Mouse (Mus musculus) heart, postnatal 0 days (tissue): ENCODE measurements around the gene Plxdc2. TPM values are rescaled to one million over a fixed set of nuclear protein-coding genes. Genes with fewer than 3 reads are reported as not detected.

Experiments used
- ATAC-seq: fragments of 200-750 bp; cut with Nextera tagmentation; 2 replicates; pipeline ENCODE4 v1.8.0; 2017; ENCODE audit warnings: low read depth, moderate number of reproducible peaks, moderate library complexity; ENCODE audit not compliant: insufficient read depth
- DNase-seq: peaks from one replicate; pipeline ENCODE4 v3.0.0-alpha.2; 2016; ENCODE audit warnings: low spot score
- H3K27ac ChIP-seq: fragments of 300-500 bp; sonication (generic); 2 replicates; pipeline ENCODE4 v1.5.1; 2014; ENCODE audit warnings: low read depth, mild to moderate bottlenecking
- H3K27me3 ChIP-seq: fragments of 300-500 bp; sonication (generic); 2 replicates; pipeline ENCODE4 v1.6.1; 2014; ENCODE audit warnings: low read length, mixed read lengths; ENCODE audit not compliant: control insufficient read depth, insufficient read depth
- H3K36me3 ChIP-seq: fragments of 300-500 bp; sonication (generic); replicated peaks from 2 replicates; pipeline ENCODE4 v1.6.1; 2014; ENCODE audit warnings: low read length, mixed read lengths; ENCODE audit not compliant: control insufficient read depth, insufficient read depth
- H3K4me1 ChIP-seq: fragments of 300-500 bp; sonication (generic); 2 replicates; pipeline ENCODE4 v1.6.1; 2014; ENCODE audit warnings: antibody characterized with exemption; ENCODE audit not compliant: control insufficient read depth, insufficient read depth
- H3K4me2 ChIP-seq: fragments of 300-500 bp; sonication (generic); 2 replicates; pipeline ENCODE4 v1.6.1; 2014; ENCODE audit warnings: low read depth, mild to moderate bottlenecking, low read length, moderate library complexity
- H3K4me3 ChIP-seq: fragments of 300-500 bp; sonication (generic); 2 replicates; pipeline ENCODE4 v1.5.1; 2014; ENCODE audit warnings: low read depth, low read length
- H3K9ac ChIP-seq: fragments of 300-500 bp; sonication (generic); replicated peaks from 2 replicates; pipeline ENCODE4 v1.6.1; 2014; ENCODE audit warnings: low read depth, low read length, mixed read lengths
- H3K9me3 ChIP-seq: fragments of 300-500 bp; sonication (generic); replicated peaks from 2 replicates; pipeline ENCODE4 v1.6.1; 2016; ENCODE audit warnings: low read length; ENCODE audit not compliant: control insufficient read depth
- CTCF ChIP-seq: IDR thresholded peaks from 2 replicates; pipeline ENCODE4 v1.5.1; 2016; ENCODE audit warnings: antibody characterized with exemption, control low read depth, low read depth
- EP300 ChIP-seq: IDR thresholded peaks from 2 replicates; pipeline ENCODE4 v1.6.1; 2016; ENCODE audit warnings: antibody characterized with exemption, low read depth
- WGBS: fragments of 180-500 bp; shearing (Covaris S2); extraction: QIAGEN DNeasy Blood & Tissue Kit; methylation state at CpG from one replicate; pipeline ENCODE4 v1.1.7; 2014; 5-methylcytosine and 5-hydroxymethylcytosine counted together
- polyA plus RNA-seq: library from polyadenylated mRNA; unstranded; fragments of >200 nt; fragmentation: Nextera tagmentation; extraction: Ambion mirVana; gene quantifications from 2 replicates; pipeline ENCODE4 v1.2.1, GENCODE M21; 2015
- total RNA-seq: library from RNA; depleted of rRNA; stranded (reverse); fragments of >200 nt; gene quantifications from 2 replicates; pipeline ENCODE4 v1.2.3, GENCODE M21; 2014; ENCODE audit warnings: low replicate concordance

Gene Plxdc2
- total and polyA plus RNA-seq, 2 experiments from 2014 or later, result 4.2 to 6.1 TPM

- no peak overlapping the region for H3K27ac ChIP-seq
- 79% methylated on average over 1 of the region's 1 CpGs for WGBS
- no peak for ATAC-seq
- no peak for TF ChIP-seq EP300
- TF ChIP-seq CTCF, result no peak
- H3K9me3 ChIP-seq, result no peaks in the 10 kb centered on the region
- no peak for DNase-seq
- no peaks in the 10 kb centered on the region for H3K4me1 ChIP-seq
- no peak overlapping the region for H3K9ac ChIP-seq
- no peaks in the 10 kb centered on the region for H3K36me3 ChIP-seq
- H3K27me3 ChIP-seq, result no peaks in the 10 kb centered on the region
- no peak overlapping the region for H3K4me2 ChIP-seq
- H3K4me3 ChIP-seq, result no peak overlapping the region
Observed at GRCm38 (mm10) chr2:16578153-16578552, 222.0 kb downstream of the Plxdc2 start.

DNA sequence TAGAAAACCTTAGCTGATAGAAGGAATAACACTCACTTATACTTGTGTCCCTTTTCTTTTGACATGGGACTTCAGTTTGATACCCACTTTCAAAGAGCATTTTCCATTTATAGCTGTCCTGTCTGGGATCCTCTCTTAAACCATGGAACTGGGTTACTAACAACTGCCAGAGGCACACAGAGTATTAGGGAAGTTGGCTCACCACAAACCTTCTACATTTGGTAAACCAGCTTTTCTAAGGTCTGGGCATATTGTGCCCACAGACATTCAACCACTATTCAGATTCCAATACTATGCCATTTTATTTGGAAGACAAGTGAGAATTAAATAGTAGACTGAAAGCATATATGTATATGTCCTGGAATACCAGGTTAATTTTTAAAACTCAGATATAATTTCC, 232.4 kb downstream of the Plxdc2 start:
- H3K4me1 ChIP-seq, result no peaks in the 10 kb centered on the region
- H3K9ac ChIP-seq, result no peak overlapping the region
- TF ChIP-seq EP300 (no peak), CTCF (no peak)
- H3K9me3 ChIP-seq, result no peaks in the 10 kb centered on the region
- H3K4me3 ChIP-seq, result no peak overlapping the region
- ATAC-seq (no peak), DNase-seq (no peak)
- H3K27ac ChIP-seq, result no peak overlapping the region
- no peaks in the 10 kb centered on the region for H3K36me3 ChIP-seq
- no peaks in the 10 kb centered on the region for H3K27me3 ChIP-seq
- no peak overlapping the region for H3K4me2 ChIP-seq

- H3K27me3 ChIP-seq, result no peaks in the 10 kb centered on the region
- no peak overlapping the region for H3K4me3 ChIP-seq
- H3K4me1 ChIP-seq, result no peaks in the 10 kb centered on the region
- H3K27ac ChIP-seq, result no peak overlapping the region
- H3K9me3 ChIP-seq, result no peaks in the 10 kb centered on the region
- no peak for TF ChIP-seq EP300
- no peaks in the 10 kb centered on the region for H3K36me3 ChIP-seq
- 72% methylated on average over 1 of the region's 1 CpGs for WGBS
- no peak overlapping the region for H3K4me2 ChIP-seq
- DNase-seq, result no peak
- no peak for ATAC-seq
- H3K9ac ChIP-seq, result no peak overlapping the region
Observed at GRCm38 (mm10) chr2:16595451-16595850, 239.3 kb downstream of the Plxdc2 start.

DNA sequence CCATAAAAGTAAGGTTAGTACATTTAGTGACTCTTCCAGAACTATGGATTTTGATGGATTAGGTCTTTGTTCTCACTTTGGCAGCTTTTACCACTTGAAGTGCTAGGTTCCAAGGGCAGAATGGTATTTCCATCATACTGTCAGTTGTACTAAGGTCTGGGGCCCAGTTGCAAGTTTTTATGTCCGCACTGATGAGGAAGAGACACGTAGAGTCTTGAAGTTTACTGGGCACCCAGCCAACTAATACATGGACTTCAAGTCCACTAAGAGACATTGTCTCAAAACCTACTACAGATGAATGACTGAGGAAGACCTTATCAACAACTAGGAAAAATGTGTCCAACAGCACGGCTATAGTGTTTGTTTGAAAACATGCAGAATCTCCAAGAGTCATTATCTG, 242.1 kb downstream of the Plxdc2 start:
- no peak overlapping the region for H3K27ac ChIP-seq
- no peaks in the 10 kb centered on the region for H3K4me1 ChIP-seq
- DNase-seq (no peak), ATAC-seq (no peak)
- H3K4me2 ChIP-seq, result no peak overlapping the region
- no peaks in the 10 kb centered on the region for H3K9me3 ChIP-seq
- no peaks in the 10 kb centered on the region for H3K36me3 ChIP-seq
- H3K27me3 ChIP-seq, result no peaks in the 10 kb centered on the region
- WGBS, result 35% methylated on average over 3 of the region's 3 CpGs
- H3K9ac ChIP-seq, result no peak overlapping the region
- no peak overlapping the region for H3K4me3 ChIP-seq
- TF ChIP-seq CTCF, result no peak
- TF ChIP-seq EP300, result no peak

DNA sequence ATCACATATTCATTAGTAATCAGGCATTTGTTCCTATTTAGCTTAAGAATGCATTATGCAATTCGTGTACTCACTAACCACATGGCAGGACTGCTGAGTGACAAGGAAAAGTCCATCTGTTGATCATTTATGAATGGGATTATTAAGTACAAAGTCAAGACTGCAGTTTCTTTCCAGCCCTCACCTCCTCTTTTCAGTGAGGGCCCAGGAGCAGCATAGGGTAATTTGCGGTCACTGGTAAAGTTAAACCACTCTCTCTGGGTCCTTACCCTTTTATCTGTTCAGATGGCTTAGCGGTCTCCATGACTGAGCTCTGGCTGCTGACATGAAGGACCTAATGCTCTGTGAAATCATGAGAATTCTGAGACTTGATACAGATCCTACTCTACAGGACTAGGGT, 248.2 kb downstream of the Plxdc2 start:
- H3K9ac ChIP-seq, result no peak overlapping the region
- H3K9me3 ChIP-seq, result no peaks in the 10 kb centered on the region
- no peak for DNase-seq
- WGBS, result 87% methylated on average over 3 of the region's 3 CpGs
- H3K4me2 ChIP-seq, result no peak overlapping the region
- no peak for TF ChIP-seq EP300
- no peak for TF ChIP-seq CTCF
- H3K4me3 ChIP-seq, result no peak overlapping the region
- H3K36me3 ChIP-seq, result no peaks in the 10 kb centered on the region
- 0 out of 2 replicates have a peak, but pooled peaks cover 6% of the 10 kb centered on the region for H3K4me1 ChIP-seq
- no peak overlapping the region for H3K27ac ChIP-seq
- H3K27me3 ChIP-seq, result no peaks in the 10 kb centered on the region
- no peak for ATAC-seq

DNA sequence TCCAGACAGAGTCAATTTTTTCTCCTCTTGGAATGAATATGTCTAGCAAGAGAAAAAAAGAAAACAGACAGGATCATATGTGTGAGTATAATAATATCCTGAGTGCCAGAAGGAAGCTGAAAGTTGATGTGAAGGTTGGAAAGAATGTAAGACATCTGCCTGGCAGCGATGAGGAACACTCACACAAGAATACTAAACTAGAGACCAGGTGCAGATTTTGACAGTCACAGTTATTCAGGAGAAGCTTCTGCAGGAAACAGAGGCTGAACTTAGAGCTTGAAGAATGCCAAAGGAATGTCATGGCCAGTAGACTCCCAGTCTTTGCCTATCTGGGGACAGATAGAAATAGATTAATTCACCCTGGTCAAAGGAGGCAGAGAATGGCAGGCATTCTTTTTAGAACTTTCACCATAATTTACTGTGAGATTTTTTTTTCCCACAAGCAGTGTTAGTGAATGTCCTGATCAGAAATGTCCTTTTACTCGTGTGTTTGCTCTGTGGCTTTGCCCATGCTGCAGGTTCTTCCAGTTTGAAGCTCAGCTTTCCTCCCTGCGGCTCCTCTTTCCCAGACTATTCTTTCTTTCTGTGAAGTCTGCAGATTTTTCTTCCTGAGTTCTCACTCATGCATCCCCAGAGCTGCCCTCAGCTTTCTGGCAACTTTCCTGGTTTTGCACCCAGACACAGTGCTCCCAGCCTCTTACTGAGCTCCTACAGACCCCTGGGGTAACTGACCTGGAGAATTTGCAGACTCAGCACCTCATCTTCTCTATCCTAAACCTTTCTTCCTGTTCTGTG, 251.9 kb downstream of the Plxdc2 start:
- 30% methylated on average over 3 of the region's 3 CpGs for WGBS
- H3K4me2 ChIP-seq, result no peak overlapping the region
- no peaks in the 10 kb centered on the region for H3K27me3 ChIP-seq
- 0 out of 2 replicates have a peak, but pooled peaks cover 6% of the 10 kb centered on the region for H3K4me1 ChIP-seq
- H3K27ac ChIP-seq, result no peak overlapping the region
- no peak overlapping the region for H3K4me3 ChIP-seq
- H3K9ac ChIP-seq, result no peak overlapping the region
- TF ChIP-seq CTCF, result no peak
- no peak for TF ChIP-seq EP300
- ATAC-seq (no peak), DNase-seq (no peak)
- H3K9me3 ChIP-seq, result no peaks in the 10 kb centered on the region
- no peaks in the 10 kb centered on the region for H3K36me3 ChIP-seq
